Mouse (Mus musculus) embryonic facial prominence, embryonic 12.5 days (tissue): ENCODE results near the gene Sag. TPM values are rescaled to one million over a fixed set of nuclear protein-coding genes. Genes with fewer than 3 reads are reported as not detected.

Source experiments
- ATAC-seq: fragments of 200-750 bp; cut with Nextera tagmentation; 2 replicates; pipeline ENCODE4 v1.8.0; 2017; ENCODE audit not compliant: insufficient number of reproducible peaks, insufficient read depth, low FRiP score, low TSS enrichment
- H3K27ac ChIP-seq: fragments of 300-500 bp; sonication (generic); 2 replicates; pipeline ENCODE4 v1.5.1; 2016; ENCODE audit warnings: mild to moderate bottlenecking
- H3K27me3 ChIP-seq: fragments of 300-500 bp; sonication (generic); 2 replicates; pipeline ENCODE4 v1.6.1; 2016; ENCODE audit warnings: mild to moderate bottlenecking, moderate library complexity
- H3K36me3 ChIP-seq: fragments of 300-500 bp; sonication (generic); 2 replicates; pipeline ENCODE4 v1.6.1; 2016; ENCODE audit warnings: mild to moderate bottlenecking
- H3K4me1 ChIP-seq: fragments of 300-500 bp; sonication (generic); 2 replicates; pipeline ENCODE4 v1.6.1; 2016
- H3K4me2 ChIP-seq: fragments of 300-500 bp; sonication (generic); replicated peaks from 2 replicates; pipeline ENCODE4 v1.6.1; 2016; ENCODE audit warnings: mild to moderate bottlenecking, moderate library complexity
- H3K4me3 ChIP-seq: fragments of 300-500 bp; sonication (generic); 2 replicates; pipeline ENCODE4 v1.5.1; 2016; ENCODE audit warnings: mild to moderate bottlenecking
- H3K9ac ChIP-seq: fragments of 300-500 bp; sonication (generic); 2 replicates; pipeline ENCODE4 v1.6.1; 2016; ENCODE audit warnings: mild to moderate bottlenecking, moderate library complexity
- H3K9me3 ChIP-seq: fragments of 300-500 bp; sonication (generic); 2 replicates; pipeline ENCODE4 v1.6.1; 2016; ENCODE audit warnings: mild to moderate bottlenecking, moderate library complexity
- WGBS: fragments of 180-500 bp; shearing (Covaris S2); methylation state at CpG from one replicate; pipeline ENCODE4 v1.1.7; 2016; 5-methylcytosine and 5-hydroxymethylcytosine counted together
- polyA plus RNA-seq: library from polyadenylated mRNA; unstranded; fragments of >200 nt; fragmentation: Nextera tagmentation; extraction: Ambion mirVana; gene quantifications from 2 replicates; pipeline ENCODE4 v1.2.1, GENCODE M21; 2016

The Sag gene
- polyA plus RNA-seq: 3.7 and 3.9 TPM in 2 replicates

GRCm38 (mm10) chr1:87803576-87803975, at the start of gene Sag:
TSS of gene Sag (plus strand) at chr1:87803680.
- 61% methylated on average over 6 of the region's 6 CpGs for WGBS

GRCm38 (mm10) chr1:87755641-87756470, 47.6 kb upstream of the Sag start, which contains the start of gene Atg16l1:
TSS of gene Atg16l1 (plus strand) at chr1:87755870.
- under 1% methylated on average over 79 of the region's 79 CpGs for WGBS
- H3K27me3 ChIP-seq: no peaks in the 10 kb centered on the region
- H3K4me1 ChIP-seq: peaks cover 6% of the 10 kb centered on the region; the same call in 1 of the 2 replicates
- peak within 1 kb of the TSS; percentile 76 for H3K9ac ChIP-seq
- H3K4me3 ChIP-seq: peak within 1 kb of the TSS; percentile 99
- peaks cover 19% of the 10 kb centered on the region for H3K36me3 ChIP-seq
- ATAC-seq: peak; percentile 97
- peak within 1 kb of the TSS; percentile 90 for H3K27ac ChIP-seq
- H3K9me3 ChIP-seq: no peaks in the 10 kb centered on the region
- peak within 1 kb of the TSS; percentile 58 for H3K4me2 ChIP-seq

More at GRCm38 (mm10) chr1:87803576-87803975, at the start of gene Sag:
- no peaks in the 10 kb centered on the region for H3K36me3 ChIP-seq
- no peak for ATAC-seq
- no peak within 1 kb of the TSS for H3K4me2 ChIP-seq
- no peak within 1 kb of the TSS for H3K27ac ChIP-seq
- no peak within 1 kb of the TSS for H3K9ac ChIP-seq
- 0 out of 2 replicates have a peak, but pooled peaks cover 2% of the 10 kb centered on the region for H3K4me1 ChIP-seq
- no peaks in the 10 kb centered on the region for H3K27me3 ChIP-seq
- H3K9me3 ChIP-seq: no peaks in the 10 kb centered on the region
- H3K4me3 ChIP-seq: no peak within 1 kb of the TSS

- H3K9me3 ChIP-seq: no peaks in the 10 kb centered on the region
- H3K4me2 ChIP-seq: no peak overlapping the region
- no peak overlapping the region for H3K4me3 ChIP-seq
- no peaks in the 10 kb centered on the region for H3K4me1 ChIP-seq
- no peak for ATAC-seq
- H3K36me3 ChIP-seq: peaks cover 89% of the 10 kb centered on the region
- H3K27ac ChIP-seq: no peak overlapping the region
- 87% methylated on average over 3 of the region's 3 CpGs for WGBS
- H3K27me3 ChIP-seq: no peaks in the 10 kb centered on the region
- no peak overlapping the region for H3K9ac ChIP-seq
These were observed 39.7 kb upstream of the Sag start for GRCm38 (mm10) chr1:87763821-87764220.

- no peak for ATAC-seq
- Histone ChIP-seq H3K36me3 (peaks cover 90% of the 10 kb centered on the region), H3K9ac (no peak overlapping the region), H3K4me3 (no peak overlapping the region), H3K4me1 (no peaks in the 10 kb centered on the region), H3K4me2 (no peak overlapping the region), H3K27ac (no peak overlapping the region), H3K9me3 (no peaks in the 10 kb centered on the region), H3K27me3 (no peaks in the 10 kb centered on the region)
- 82% methylated on average over 2 of the region's 2 CpGs for WGBS
These were observed 37.7 kb upstream of the Sag start for GRCm38 (mm10) chr1:87765741-87766140.

GRCm38 (mm10) chr1:87766233-87766632, 37.2 kb upstream of the Sag start:
- H3K4me3 ChIP-seq: no peak overlapping the region
- 85% methylated on average over 3 of the region's 3 CpGs for WGBS
- H3K27me3 ChIP-seq: no peaks in the 10 kb centered on the region
- no peaks in the 10 kb centered on the region for H3K9me3 ChIP-seq
- H3K27ac ChIP-seq: no peak overlapping the region
- H3K9ac ChIP-seq: no peak overlapping the region
- H3K4me1 ChIP-seq: no peaks in the 10 kb centered on the region
- peaks cover 91% of the 10 kb centered on the region for H3K36me3 ChIP-seq
- ATAC-seq: no peak
- no peak overlapping the region for H3K4me2 ChIP-seq

- no peaks in the 10 kb centered on the region for H3K4me1 ChIP-seq
- H3K27me3 ChIP-seq: no peaks in the 10 kb centered on the region
- 96% methylated on average over 2 of the region's 2 CpGs for WGBS
- peaks cover 90% of the 10 kb centered on the region for H3K36me3 ChIP-seq
- H3K27ac ChIP-seq: no peak overlapping the region
- no peak overlapping the region for H3K4me2 ChIP-seq
- H3K4me3 ChIP-seq: no peak overlapping the region
- no peak overlapping the region for H3K9ac ChIP-seq
- no peaks in the 10 kb centered on the region for H3K9me3 ChIP-seq
- no peak for ATAC-seq
These were observed 34.2 kb upstream of the Sag start for GRCm38 (mm10) chr1:87769263-87769662.

- WGBS: 92% methylated on average over 3 of the region's 3 CpGs
- Histone ChIP-seq H3K27ac (no peak overlapping the region), H3K4me1 (no peaks in the 10 kb centered on the region), H3K4me2 (no peak overlapping the region), H3K36me3 (peaks cover 89% of the 10 kb centered on the region), H3K4me3 (no peak overlapping the region), H3K9me3 (no peaks in the 10 kb centered on the region), H3K27me3 (no peaks in the 10 kb centered on the region), H3K9ac (no peak overlapping the region)
- ATAC-seq: no peak
These were observed 33.0 kb upstream of the Sag start for GRCm38 (mm10) chr1:87770486-87770885.

- Histone ChIP-seq H3K9me3 (no peaks in the 10 kb centered on the region), H3K36me3 (peaks cover 89% of the 10 kb centered on the region), H3K4me1 (no peaks in the 10 kb centered on the region), H3K4me2 (no peak overlapping the region), H3K27me3 (no peaks in the 10 kb centered on the region), H3K9ac (no peak overlapping the region), H3K27ac (no peak overlapping the region), H3K4me3 (no peak overlapping the region)
- no peak for ATAC-seq
- WGBS: 95% methylated on average over 3 of the region's 3 CpGs
These were observed 31.8 kb upstream of the Sag start for GRCm38 (mm10) chr1:87771724-87772123.

- Histone ChIP-seq H3K4me1 (no peaks in the 10 kb centered on the region), H3K4me2 (no peak overlapping the region), H3K27ac (no peak overlapping the region), H3K9me3 (no peaks in the 10 kb centered on the region), H3K27me3 (no peaks in the 10 kb centered on the region), H3K36me3 (peaks cover 87% of the 10 kb centered on the region), H3K9ac (no peak overlapping the region), H3K4me3 (no peak overlapping the region)
- ATAC-seq: no peak
- 94% methylated on average over 2 of the region's 2 CpGs for WGBS
These were observed 30.1 kb upstream of the Sag start for GRCm38 (mm10) chr1:87773336-87773735.

GRCm38 (mm10) chr1:87774845-87775244, 28.6 kb upstream of the Sag start:
- Histone ChIP-seq H3K9ac (no peak overlapping the region), H3K36me3 (peaks cover 91% of the 10 kb centered on the region), H3K4me3 (no peak overlapping the region), H3K27ac (no peak overlapping the region), H3K9me3 (no peaks in the 10 kb centered on the region), H3K27me3 (no peaks in the 10 kb centered on the region), H3K4me1 (no peaks in the 10 kb centered on the region), H3K4me2 (no peak overlapping the region)
- 91% methylated on average over 7 of the region's 7 CpGs for WGBS
- no peak for ATAC-seq

GRCm38 (mm10) chr1:87779204-87779785, 24.2 kb upstream of the Sag start:
- Histone ChIP-seq H3K4me3 (no peak overlapping the region), H3K36me3 (peaks cover 90% of the 10 kb centered on the region), H3K9ac (no peak overlapping the region), H3K9me3 (no peaks in the 10 kb centered on the region), H3K27me3 (no peaks in the 10 kb centered on the region), H3K4me2 (no peak overlapping the region), H3K4me1 (no peaks in the 10 kb centered on the region), H3K27ac (no peak overlapping the region)
- 56% methylated on average over 5 of the region's 5 CpGs for WGBS
- no peak for ATAC-seq

- Histone ChIP-seq H3K27me3 (no peaks in the 10 kb centered on the region), H3K4me3 (no peak overlapping the region), H3K4me1 (no peaks in the 10 kb centered on the region), H3K4me2 (no peak overlapping the region), H3K27ac (no peak overlapping the region), H3K9me3 (no peaks in the 10 kb centered on the region), H3K9ac (no peak overlapping the region), H3K36me3 (peaks cover 83% of the 10 kb centered on the region)
- WGBS: 88% methylated on average over 8 of the region's 8 CpGs
- no peak for ATAC-seq
These were observed 17.8 kb upstream of the Sag start for GRCm38 (mm10) chr1:87785703-87786102.
